Mouse (Mus musculus) MEL (cell line): Measurements from ENCODE around the gene Reep1.

ENCODE experiments used
- BHLHE40 ChIP-seq: IDR thresholded peaks from 2 replicates; pipeline ENCODE4 v1.6.1; 2012; ENCODE audit warnings: low read depth, mild to moderate bottlenecking, inconsistent platforms, low read length, improper control_type of control experiment, borderline replicate concordance
- CTCF ChIP-seq, 3 experiments: IDR thresholded peaks in 2 of 3; conservative IDR thresholded peaks in 1 of 3; 2 replicates each; pipeline ENCODE4 v1.5.1; 2011 to 2012; ENCODE audit warnings: low read length in 3 of 3, low read depth in 2 of 3, mild to moderate bottlenecking in 2 of 3, improper control_type of control experiment in 1 of 3, inconsistent platforms in 1 of 3, mixed read lengths in 1 of 3, moderate library complexity in 1 of 3; ENCODE audit not compliant: control insufficient read depth in 1 of 3, insufficient read depth in 1 of 3, poor library complexity in 1 of 3, severe bottlenecking in 1 of 3
- EP300 ChIP-seq, 2 experiments: IDR thresholded peaks; 2 replicates each; pipeline ENCODE4 v1.6.1; 2011; ENCODE audit warnings: improper control_type of control experiment in 2 of 2, low read length in 2 of 2, low read depth in 1 of 2, mild to moderate bottlenecking in 1 of 2
- MAFK ChIP-seq: IDR thresholded peaks from 2 replicates; pipeline ENCODE4 v1.6.1; 2011; ENCODE audit warnings: low read depth, mild to moderate bottlenecking, low read length, improper control_type of control experiment, borderline replicate concordance
- POLR2A ChIP-seq, 2 experiments: IDR thresholded peaks; 2 replicates each; pipeline ENCODE4 v1.6.1; 2011 to 2012; ENCODE audit warnings: low read length in 2 of 2, mild to moderate bottlenecking in 2 of 2, control low read depth in 1 of 2, improper control_type of control experiment in 1 of 2, low read depth in 1 of 2, moderate library complexity in 1 of 2; ENCODE audit not compliant: control insufficient read depth in 1 of 2, insufficient read depth in 1 of 2, poor library complexity in 1 of 2
- POLR2AphosphoS5 ChIP-seq: IDR thresholded peaks from 2 replicates; pipeline ENCODE4 v1.6.1; 2012; ENCODE audit warnings: low read depth, borderline replicate concordance, mild to moderate bottlenecking, inconsistent platforms, low read length, moderate library complexity, mixed read lengths
- RAD21 ChIP-seq: IDR thresholded peaks from 2 replicates; pipeline ENCODE4 v1.6.1; 2011; ENCODE audit warnings: mild to moderate bottlenecking, low read depth, low read length, improper control_type of control experiment
- SIN3A ChIP-seq: IDR thresholded peaks from 2 replicates; pipeline ENCODE4 v1.6.1; 2012; ENCODE audit warnings: low read length, improper control_type of control experiment, inconsistent platforms
- UBTF ChIP-seq: IDR thresholded peaks from 2 replicates; pipeline ENCODE4 v1.6.1; 2012; ENCODE audit warnings: low read depth, mild to moderate bottlenecking, inconsistent platforms, low read length, improper control_type of control experiment, moderate library complexity, borderline replicate concordance; ENCODE audit not compliant: insufficient read depth
- USF1 ChIP-seq: IDR thresholded peaks from 2 replicates; pipeline ENCODE4 v1.6.1; 2014; ENCODE audit warnings: low read depth, mild to moderate bottlenecking, inconsistent platforms, low read length, improper control_type of control experiment, moderate library complexity
- ZNF384 ChIP-seq: IDR thresholded peaks from 2 replicates; pipeline ENCODE4 v1.6.1; 2012; ENCODE audit warnings: low read depth, mild to moderate bottlenecking, inconsistent platforms, low read length, improper control_type of control experiment

GRCm38 (mm10) chr6:71741998-71742636, 34.8 kb downstream of the Reep1 start:
- no peak for TF ChIP-seq CTCF (IDR thresholded peaks at IDR 0.05 in 2 of 3, conservative IDR thresholded peaks at IDR 0.05 in 1 of 3; ENCODE audit: control insufficient read depth in 1 of 3, insufficient read depth in 1 of 3, low read depth in 2 of 3, low read length in 3 of 3, poor library complexity in 1 of 3, severe bottlenecking in 1 of 3)
- no peak for TF ChIP-seq POLR2AphosphoS5
- no peak for TF ChIP-seq POLR2A (IDR thresholded peaks at IDR 0.05; ENCODE audit: control insufficient read depth in 1 of 2, insufficient read depth in 1 of 2, low read depth in 1 of 2, low read length in 2 of 2, poor library complexity in 1 of 2)
- no peak for TF ChIP-seq BHLHE40
- TF ChIP-seq EP300 (IDR thresholded peaks at IDR 0.05; ENCODE audit: low read depth in 1 of 2, low read length in 2 of 2) = no peak
- no peak for TF ChIP-seq ZNF384
- no peak for TF ChIP-seq SIN3A
- no peak for TF ChIP-seq RAD21
- no peak for TF ChIP-seq UBTF
- no peak for TF ChIP-seq MAFK
- no peak for TF ChIP-seq USF1
